Mouse (Mus musculus) kidney, embryonic 14.5 days (tissue): ENCODE data around the gene Castor1. TPM values are rescaled to one million over a fixed set of nuclear protein-coding genes. Genes with fewer than 3 reads are reported as not detected.

Experiments
- ATAC-seq: fragments of 200-750 bp; cut with Nextera tagmentation; 2 replicates; pipeline ENCODE4 v1.8.0; 2017; ENCODE audit warnings: moderate number of reproducible peaks, mild to moderate bottlenecking, moderate TSS enrichment, moderate library complexity; ENCODE audit not compliant: low FRiP score, low TSS enrichment
- H3K27ac ChIP-seq: fragments of 300-500 bp; sonication (generic); 2 replicates; pipeline ENCODE4 v1.5.1; 2014; ENCODE audit warnings: low read depth, mild to moderate bottlenecking, low read length, moderate library complexity, mixed read lengths
- H3K27me3 ChIP-seq: fragments of 300-500 bp; sonication (generic); 2 replicates; pipeline ENCODE4 v1.6.1; 2014; ENCODE audit warnings: mild to moderate bottlenecking, low read length; ENCODE audit not compliant: control insufficient read depth, insufficient read depth
- H3K36me3 ChIP-seq: fragments of 300-500 bp; sonication (generic); 2 replicates; pipeline ENCODE4 v1.6.1; 2014; ENCODE audit warnings: low read length, mixed read lengths; ENCODE audit not compliant: control insufficient read depth, insufficient read depth
- H3K4me1 ChIP-seq: fragments of 300-500 bp; sonication (generic); 2 replicates; pipeline ENCODE4 v1.6.1; 2014; ENCODE audit warnings: low read length, mixed read lengths; ENCODE audit not compliant: control insufficient read depth, insufficient read depth
- H3K4me2 ChIP-seq: fragments of 300-500 bp; sonication (generic); replicated peaks from 2 replicates; pipeline ENCODE4 v1.6.1; 2014; ENCODE audit warnings: low read depth, mild to moderate bottlenecking, low read length
- H3K4me3 ChIP-seq: fragments of 300-500 bp; sonication (generic); 2 replicates; pipeline ENCODE4 v1.5.1; 2014; ENCODE audit warnings: mild to moderate bottlenecking, low read length
- H3K9ac ChIP-seq: fragments of 300-500 bp; sonication (generic); 2 replicates; pipeline ENCODE4 v1.6.1; 2014; ENCODE audit warnings: low read depth, mild to moderate bottlenecking, low read length, moderate library complexity
- H3K9me3 ChIP-seq: fragments of 300-500 bp; sonication (generic); 2 replicates; pipeline ENCODE4 v1.6.1; 2016; ENCODE audit warnings: low read length; ENCODE audit not compliant: control insufficient read depth
- WGBS: fragments of 180-500 bp; shearing (Covaris S2); extraction: QIAGEN DNeasy Blood & Tissue Kit; methylation state at CpG from one replicate; pipeline ENCODE4 v1.1.7; 2014; 5-methylcytosine and 5-hydroxymethylcytosine counted together
- polyA plus RNA-seq: library from polyadenylated mRNA; unstranded; fragments of >200 nt; fragmentation: Nextera tagmentation; extraction: Ambion mirVana; gene quantifications from 2 replicates; pipeline ENCODE4 v1.2.1, GENCODE M21; 2014

Gene Castor1
- polyA plus RNA-seq, 1 experiment from 2014 or later, result 5.3 TPM

DNA sequence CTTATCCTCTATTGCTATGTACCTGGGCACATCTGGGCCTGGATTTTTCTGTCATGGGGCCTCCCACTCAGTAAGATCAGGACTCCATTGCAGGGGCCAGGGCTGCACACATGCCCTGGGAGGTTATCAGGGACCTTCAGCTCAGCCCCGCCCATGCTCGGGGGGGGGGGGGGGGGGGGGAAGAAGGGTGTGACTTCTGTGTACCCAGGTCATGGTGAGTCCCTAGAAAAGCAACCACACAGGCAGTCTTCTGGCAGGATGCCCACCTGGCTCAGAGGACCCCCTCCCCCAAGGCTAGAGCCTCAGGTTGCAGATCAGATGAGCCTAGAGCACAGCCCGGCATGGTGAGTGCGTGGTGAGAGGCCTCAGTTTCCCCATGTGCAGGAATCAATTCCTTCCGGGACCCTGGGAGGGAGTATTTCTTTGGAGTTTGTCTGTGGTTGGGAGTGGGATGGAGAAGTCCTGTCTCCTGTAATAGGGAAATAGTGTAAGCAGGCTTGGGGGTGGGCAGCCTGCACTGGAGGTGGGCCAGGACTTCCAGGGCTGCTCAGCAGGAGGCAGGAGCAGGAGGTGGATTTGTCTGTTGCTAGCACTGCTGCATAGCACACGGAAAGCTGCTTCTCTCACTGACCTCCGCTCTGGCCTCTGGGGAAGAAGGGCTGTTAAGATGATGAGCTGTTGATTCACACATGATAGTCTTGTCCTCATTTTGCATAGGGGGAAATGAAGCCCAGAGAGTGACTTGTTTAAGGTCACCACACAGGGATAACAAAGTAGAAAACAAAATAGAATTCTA lies 5.6 kb downstream of the Castor1 start:
- no peaks in the 10 kb centered on the region for H3K9me3 ChIP-seq
- no peak overlapping the region for H3K4me2 ChIP-seq
- H3K4me1 ChIP-seq, result 0 out of 2 replicates have a peak, but pooled peaks cover 4% of the 10 kb centered on the region
- H3K27ac ChIP-seq, result no peak overlapping the region
- 0 out of 2 replicates have a peak, but pooled peaks cover 2% of the 10 kb centered on the region for H3K27me3 ChIP-seq
- H3K4me3 ChIP-seq, result no peak overlapping the region
- ATAC-seq, result no peak
- WGBS, result 26% methylated on average over 7 of the region's 7 CpGs
- H3K36me3 ChIP-seq, result no peaks in the 10 kb centered on the region
- no peak overlapping the region for H3K9ac ChIP-seq

GRCm38 (mm10) chr11:4224223-4224622 lies 6.2 kb downstream of the Castor1 start:
- Histone ChIP-seq H3K9me3 (no peaks in the 10 kb centered on the region), H3K9ac (no peak overlapping the region), H3K27me3 (no peaks in the 10 kb centered on the region), H3K4me1 (0 out of 2 replicates have a peak, but pooled peaks cover 4% of the 10 kb centered on the region), H3K4me2 (no peak overlapping the region), H3K27ac (no peak overlapping the region), H3K4me3 (no peak overlapping the region), H3K36me3 (no peaks in the 10 kb centered on the region)
- WGBS, result 25% methylated on average over 2 of the region's 2 CpGs
- ATAC-seq, result no peak

GRCm38 (mm10) chr11:4226569-4227325 lies 8.7 kb downstream of the Castor1 start:
- no peaks in the 10 kb centered on the region for H3K27me3 ChIP-seq
- 78% methylated on average over 5 of the region's 5 CpGs for WGBS

GRCm38 (mm10) chr11:4228463-4228862 lies 10.4 kb downstream of the Castor1 start:
- no peaks in the 10 kb centered on the region for H3K36me3 ChIP-seq
- no peaks in the 10 kb centered on the region for H3K27me3 ChIP-seq
- H3K4me2 ChIP-seq, result no peak overlapping the region
- 0 out of 2 replicates have a peak, but pooled peaks cover 4% of the 10 kb centered on the region for H3K4me1 ChIP-seq
- ATAC-seq, result no peak
- no peak overlapping the region for H3K4me3 ChIP-seq
- WGBS, result 21% methylated on average over 8 of the region's 8 CpGs
- no peak overlapping the region for H3K27ac ChIP-seq
- H3K9me3 ChIP-seq, result no peaks in the 10 kb centered on the region
- no peak overlapping the region for H3K9ac ChIP-seq

More at GRCm38 (mm10) chr11:4226569-4227325, 8.7 kb downstream of the Castor1 start:
- H3K9me3 ChIP-seq, result no peaks in the 10 kb centered on the region
- no peaks in the 10 kb centered on the region for H3K36me3 ChIP-seq
- 0 out of 2 replicates have a peak, but pooled peaks cover 4% of the 10 kb centered on the region for H3K4me1 ChIP-seq
- ATAC-seq, result no peak
- H3K27ac ChIP-seq, result no peak overlapping the region
- no peak overlapping the region for H3K9ac ChIP-seq
- H3K4me2 ChIP-seq, result no peak overlapping the region
- H3K4me3 ChIP-seq, result no peak overlapping the region

- H3K4me2 ChIP-seq, result no peak overlapping the region
- no peaks in the 10 kb centered on the region for H3K27me3 ChIP-seq
- H3K4me1 ChIP-seq, result no peaks in the 10 kb centered on the region
- H3K4me3 ChIP-seq, result no peak overlapping the region
- no peak for ATAC-seq
- H3K9ac ChIP-seq, result no peak overlapping the region
- H3K9me3 ChIP-seq, result no peaks in the 10 kb centered on the region
- H3K27ac ChIP-seq, result no peak overlapping the region
- 62% methylated on average over 4 of the region's 4 CpGs for WGBS
- no peaks in the 10 kb centered on the region for H3K36me3 ChIP-seq
Observed at GRCm38 (mm10) chr11:4229841-4230240, 11.8 kb downstream of the Castor1 start.

DNA sequence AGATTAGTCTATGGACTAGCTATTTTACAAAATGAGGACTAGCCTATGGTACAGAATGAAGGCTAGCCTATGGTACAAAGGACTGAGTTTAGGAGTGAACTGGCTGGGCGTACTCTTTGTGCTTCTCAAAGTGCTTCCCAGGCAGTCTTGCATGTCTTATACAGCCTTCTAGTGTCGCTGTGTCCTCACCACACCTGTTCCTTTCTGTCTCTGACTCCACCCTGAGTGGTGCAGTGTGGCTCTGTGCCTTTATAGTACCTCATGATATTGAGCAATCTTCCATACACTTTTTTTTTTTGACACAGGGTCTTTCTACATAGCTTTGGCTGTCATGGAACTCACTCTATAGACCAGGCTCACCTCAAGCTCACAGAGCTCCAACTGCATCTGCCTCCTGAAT lies 13.4 kb downstream of the Castor1 start:
- no peak for ATAC-seq
- Histone ChIP-seq H3K9ac (no peak overlapping the region), H3K36me3 (no peaks in the 10 kb centered on the region), H3K4me3 (no peak overlapping the region), H3K9me3 (no peaks in the 10 kb centered on the region), H3K27me3 (no peaks in the 10 kb centered on the region), H3K4me2 (no peak overlapping the region), H3K27ac (no peak overlapping the region), H3K4me1 (no peaks in the 10 kb centered on the region)
- 85% methylated on average over 2 of the region's 2 CpGs for WGBS

DNA sequence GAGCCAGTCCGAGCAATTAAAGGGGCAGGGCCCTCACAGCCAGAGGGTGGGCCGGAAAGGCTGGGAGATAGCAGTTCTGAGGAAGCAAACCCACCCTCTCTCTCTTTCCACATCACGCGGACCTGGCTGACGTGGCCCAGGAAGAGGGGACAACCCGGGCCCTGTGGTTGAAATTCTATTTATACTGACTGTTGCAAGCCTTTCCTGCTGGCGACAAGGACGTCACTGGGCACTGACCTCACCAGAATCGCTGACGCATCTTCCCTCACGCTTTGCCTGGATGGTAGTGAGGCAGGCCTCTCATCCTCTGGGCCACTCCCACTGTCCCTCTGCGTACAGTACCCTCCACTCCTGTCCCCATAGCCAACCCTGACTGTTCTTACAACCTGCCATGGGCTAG lies 14.6 kb downstream of the Castor1 start:
- no peaks in the 10 kb centered on the region for H3K36me3 ChIP-seq
- no peak overlapping the region for H3K4me3 ChIP-seq
- H3K27ac ChIP-seq, result no peak overlapping the region
- no peak overlapping the region for H3K4me2 ChIP-seq
- no peak overlapping the region for H3K9ac ChIP-seq
- no peaks in the 10 kb centered on the region for H3K4me1 ChIP-seq
- H3K27me3 ChIP-seq, result no peaks in the 10 kb centered on the region
- H3K9me3 ChIP-seq, result no peaks in the 10 kb centered on the region
- WGBS, result 59% methylated on average over 12 of the region's 12 CpGs
- no peak for ATAC-seq

DNA sequence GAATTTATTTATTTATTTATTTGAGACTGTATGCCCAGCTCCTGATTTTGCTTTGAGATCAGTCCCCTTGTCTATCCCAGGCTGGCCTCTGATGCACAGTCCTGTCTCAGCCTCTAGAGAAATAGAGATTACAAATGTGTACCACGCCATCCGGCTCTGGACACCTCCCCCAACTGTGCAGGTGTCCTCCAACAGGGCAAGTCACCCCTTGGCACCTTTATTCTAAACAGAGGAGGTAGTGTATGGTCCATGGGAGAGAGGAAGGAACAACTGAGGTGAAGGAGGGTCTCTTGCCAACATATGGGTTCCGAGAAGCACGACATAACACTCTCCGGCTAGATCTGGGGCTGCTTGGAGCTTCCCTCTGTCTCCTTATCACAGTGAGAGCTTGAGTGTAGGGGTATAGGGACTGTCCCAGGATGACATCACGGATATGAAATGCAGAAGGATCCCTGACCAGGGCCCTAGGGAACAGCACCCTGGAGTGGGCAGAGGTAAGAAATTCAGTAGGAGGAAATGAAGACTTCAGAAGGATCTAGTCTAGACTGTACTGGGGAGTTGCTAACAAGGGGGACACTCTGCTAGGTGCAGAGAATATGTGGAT lies 17.1 kb downstream of the Castor1 start:
- H3K4me3 ChIP-seq, result no peak overlapping the region
- 91% methylated on average over 6 of the region's 6 CpGs for WGBS
- H3K27me3 ChIP-seq, result no peaks in the 10 kb centered on the region
- no peak for ATAC-seq
- H3K36me3 ChIP-seq, result no peaks in the 10 kb centered on the region
- no peaks in the 10 kb centered on the region for H3K4me1 ChIP-seq
- no peaks in the 10 kb centered on the region for H3K9me3 ChIP-seq
- no peak overlapping the region for H3K9ac ChIP-seq
- no peak overlapping the region for H3K27ac ChIP-seq
- no peak overlapping the region for H3K4me2 ChIP-seq
